Mouse (Mus musculus) small intestine, adult 2 months (tissue): Measurements from ENCODE around the gene Olfr1367. TPM values are rescaled to one million over a fixed set of nuclear protein-coding genes. Genes with fewer than 3 reads are reported as not detected.
"Not testable (repeated sequence)": the region's sequence is repeated elsewhere in the genome, so short reads cannot be mapped to it uniquely, and the experiment has no call there.

ENCODE experiments used
- H3K27ac ChIP-seq: fragments of 200-500 bp; 2 replicates; pipeline ENCODE4 v1.5.1; 2012; ENCODE audit warnings: low read depth, low read length, control low read depth, inconsistent platforms; ENCODE audit not compliant: insufficient read depth
- H3K27me3 ChIP-seq: fragments of 200-500 bp; 2 replicates; pipeline ENCODE4 v1.6.1; 2012; ENCODE audit warnings: mild to moderate bottlenecking, moderate library complexity, low read length, inconsistent platforms; ENCODE audit not compliant: control insufficient read depth, insufficient read depth
- H3K36me3 ChIP-seq: fragments of 200-500 bp; 2 replicates; pipeline ENCODE4 v1.6.1; 2012; ENCODE audit warnings: mild to moderate bottlenecking, low read length, control low read depth, inconsistent platforms; ENCODE audit not compliant: control insufficient read depth, insufficient read depth
- H3K4me1 ChIP-seq: fragments of 200-500 bp; 2 replicates; pipeline ENCODE4 v1.6.1; 2012; ENCODE audit warnings: low read length, inconsistent platforms, mixed read lengths; ENCODE audit not compliant: control insufficient read depth, insufficient read depth, insufficient read length
- H3K4me3 ChIP-seq: fragments of 200-500 bp; 2 replicates; pipeline ENCODE4 v1.5.1; 2012; ENCODE audit warnings: low read depth, mild to moderate bottlenecking, control low read depth, inconsistent platforms, low read length, moderate library complexity
- CTCF ChIP-seq: fragments of 200-500 bp; IDR thresholded peaks from 2 replicates; pipeline ENCODE4 v1.5.1; 2012; ENCODE audit warnings: low read depth, mild to moderate bottlenecking, control low read depth, inconsistent platforms, low read length, moderate library complexity, mixed read lengths; ENCODE audit not compliant: insufficient replicate concordance, insufficient read length; ENCODE audit errors: extremely low read depth
- POLR2A ChIP-seq: fragments of 200-500 bp; IDR thresholded peaks from 2 replicates; pipeline ENCODE4 v1.6.1; 2012; ENCODE audit warnings: low read depth, mild to moderate bottlenecking, control low read depth, inconsistent platforms, low read length, moderate library complexity
- WGBS: fragments of 180-500 bp; shearing (Covaris S2); methylation state at CpG from one replicate; pipeline ENCODE4 v1.1.7; 2018; 5-methylcytosine and 5-hydroxymethylcytosine counted together
- polyA plus RNA-seq: library from polyadenylated mRNA; depleted of rRNA; stranded (reverse); fragments of >200 nt; gene quantifications from 2 replicates; pipeline ENCODE4 v1.2.3, GENCODE M21; 2012; rRNA removed

The Olfr1367 gene
- polyA plus RNA-seq, 1 experiment = not detected

- H3K4me3 ChIP-seq = no peak overlapping the region
- no peak for TF ChIP-seq CTCF
- TF ChIP-seq POLR2A = no peak
- no peaks in the 10 kb centered on the region for H3K27me3 ChIP-seq
- H3K36me3 ChIP-seq = peaks cover 46% of the 10 kb centered on the region
- no peak overlapping the region for H3K27ac ChIP-seq
- 92% methylated on average over 6 of the region's 6 CpGs for WGBS
- H3K4me1 ChIP-seq = no peaks in the 10 kb centered on the region
These were observed 48.9 kb downstream of the Olfr1367 start for GRCm38 (mm10) chr13:21395623-21396022.

- H3K27me3 ChIP-seq = not testable (repeated sequence)
- H3K36me3 ChIP-seq = peaks cover 42% of the 10 kb centered on the region
- WGBS = 95% methylated on average over 18 of the region's 18 CpGs
These were observed 49.3 kb downstream of the Olfr1367 start for GRCm38 (mm10) chr13:21396048-21396447.

GRCm38 (mm10) chr13:21397486-21397885 lies 50.8 kb downstream of the Olfr1367 start:
- no peaks in the 10 kb centered on the region for H3K27me3 ChIP-seq
- no peak overlapping the region for H3K4me3 ChIP-seq
- TF ChIP-seq CTCF (no peak), POLR2A (no peak)
- H3K27ac ChIP-seq = no peak overlapping the region
- peaks cover 31% of the 10 kb centered on the region for H3K36me3 ChIP-seq
- peaks cover 4% of the 10 kb centered on the region; the same call in 1 of the 2 replicates for H3K4me1 ChIP-seq
- 81% methylated on average over 2 of the region's 2 CpGs for WGBS

More at GRCm38 (mm10) chr13:21396048-21396447, 49.3 kb downstream of the Olfr1367 start:
- H3K4me1 ChIP-seq, H3K27ac ChIP-seq, H3K4me3 ChIP-seq: not testable (repeated sequence)

Other genes with a start within 250 kb of the Olfr1367 start
- not detected in 2 replicates for gene Olfr1369-ps1, start 235.4 kb upstream of the Olfr1367 start, polyA plus RNA-seq
- not detected in 2 replicates for gene Olfr263, start 217.3 kb upstream of the Olfr1367 start, polyA plus RNA-seq
- not detected in 2 replicates for gene Olfr1368, start 201.0 kb upstream of the Olfr1367 start, polyA plus RNA-seq
- gene Trim27, start 167.5 kb upstream of the Olfr1367 start, polyA plus RNA-seq = 34.0 and 46.4 TPM in 2 replicates
- gene Gpx5, start 54.2 kb upstream of the Olfr1367 start, polyA plus RNA-seq = not detected in 2 replicates
- not detected in 2 replicates for gene Gpx6, start 34.8 kb upstream of the Olfr1367 start, polyA plus RNA-seq
- gene Zscan12, start 15.9 kb downstream of the Olfr1367 start, polyA plus RNA-seq = 0.13 and 0.38 TPM in 2 replicates
- gene Zkscan3, start 55.8 kb downstream of the Olfr1367 start, polyA plus RNA-seq = 7.6 and 11.7 TPM in 2 replicates
- 0.30 TPM in 1 of 2 replicates, not detected in the other for gene Pgbd1, start 94.1 kb downstream of the Olfr1367 start, polyA plus RNA-seq
- 1.9 and 3.1 TPM in 2 replicates for gene Zscan26, start 106.8 kb downstream of the Olfr1367 start, polyA plus RNA-seq
- 0.08 TPM in 1 of 2 replicates, not detected in the other for gene Nkapl, start 121.6 kb downstream of the Olfr1367 start, polyA plus RNA-seq
- 0.06 and 0.16 TPM in 2 replicates for gene Zkscan4, start 132.0 kb downstream of the Olfr1367 start, polyA plus RNA-seq
- gene Gm10065, start 132.5 kb downstream of the Olfr1367 start, polyA plus RNA-seq = not detected in 2 replicates
- 0.08 TPM in 1 of 2 replicates, not detected in the other for gene AK157302, start 148.3 kb downstream of the Olfr1367 start, polyA plus RNA-seq
- gene Gm11273, start 154.5 kb downstream of the Olfr1367 start, polyA plus RNA-seq = 11.1 and 22.1 TPM in 2 replicates
- 0.66 and 0.79 TPM in 2 replicates for gene Zkscan8, start 184.2 kb downstream of the Olfr1367 start, polyA plus RNA-seq
- gene Olfr1366, start 195.9 kb downstream of the Olfr1367 start, polyA plus RNA-seq = not detected in 2 replicates
- not detected in 2 replicates for gene Olfr1535, start 213.0 kb downstream of the Olfr1367 start, polyA plus RNA-seq
- gene Olfr1364, start 234.8 kb downstream of the Olfr1367 start, polyA plus RNA-seq = not detected in 2 replicates